In the genomic region with DNA sequence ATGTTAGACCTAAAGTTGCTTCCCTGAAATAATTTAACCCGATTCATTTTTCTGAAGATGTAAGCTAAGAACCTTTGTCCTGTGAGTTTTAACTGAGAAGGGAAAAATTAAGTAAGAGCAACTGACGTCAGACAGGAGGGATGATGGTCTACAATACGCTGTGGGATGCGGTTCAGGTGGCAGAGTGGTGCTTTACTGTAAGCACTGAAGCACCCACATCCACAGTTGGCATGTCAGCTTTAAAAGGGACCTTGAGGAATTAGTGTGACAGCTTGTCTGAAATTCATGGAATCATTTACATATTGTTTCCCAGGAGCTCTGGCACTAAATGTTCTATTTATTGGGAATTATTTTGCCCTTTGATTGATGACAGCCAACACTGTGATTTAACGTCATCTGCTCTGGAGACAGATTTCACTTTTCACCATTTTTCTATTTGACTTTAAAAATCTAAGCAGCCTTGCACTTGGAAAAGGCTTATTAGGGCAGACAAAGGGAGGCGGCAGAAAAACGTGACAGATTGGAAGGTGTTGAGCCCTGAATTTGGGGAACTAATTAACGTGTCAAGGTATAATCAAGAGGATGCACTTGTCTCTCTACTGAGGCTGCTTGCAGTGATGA, we compare ENCODE assay signal across 19 mouse cellular contexts. TPM values are rescaled to one million over a fixed set of nuclear protein-coding genes. Genes with fewer than 3 reads are reported as not detected.
DNase-seq lines count a peak whose midpoint lies in the region; ATAC-seq and TF ChIP-seq lines count a peak whose summit lies in the region.
"Had no signal": no experiment of that assay in that cellular context is flagged by ENCODE, and none has a peak within 500 bp of the region (broad histone marks: within the 10 kb centered on the region; RNA-seq: fewer than 3 reads in every experiment).

No protein-coding gene starts in this region.

- H3K27me3 ChIP-seq in midbrain, embryonic 13.5 days, result 0 out of 2 replicates have a peak, but pooled peaks cover 11% of the 10 kb centered on the region
- H3K27me3 ChIP-seq in midbrain, embryonic 11.5 days (ENCODE audit: control insufficient read depth, insufficient read depth, low read length), result peaks cover 21% of the 10 kb centered on the region
- H3K27me3 ChIP-seq in hindbrain, embryonic 16.5 days (replicated peaks; ENCODE audit: control insufficient read depth, insufficient read depth, low read length), result no peaks in the 10 kb centered on the region
- no peaks in the 10 kb centered on the region for H3K27me3 ChIP-seq in neural tube, embryonic 15.5 days (replicated peaks)

- peak overlapping the region; percentile 61 for H3K27ac ChIP-seq in midbrain, embryonic 13.5 days
- H3K27ac ChIP-seq in midbrain, embryonic 11.5 days (ENCODE audit: low read depth, low read length), result no peak overlapping the region
- H3K27ac ChIP-seq in hindbrain, embryonic 16.5 days (ENCODE audit: low read depth, low read length), result peak overlapping the region; percentile 75
- peak overlapping the region; percentile 73 for H3K27ac ChIP-seq in neural tube, embryonic 15.5 days (replicated peaks)
- no peak overlapping the region for H3K27ac ChIP-seq in gastrocnemius, adult 2 months
- H3K27ac ChIP-seq: intestine, embryonic 15.5 days; stomach, postnatal 0 days had no signal

- no peaks in the 10 kb centered on the region for H3K9me3 ChIP-seq in midbrain, embryonic 13.5 days
- no peaks in the 10 kb centered on the region for H3K9me3 ChIP-seq in midbrain, embryonic 11.5 days (ENCODE audit: control insufficient read depth, low read length)
- H3K9me3 ChIP-seq in hindbrain, embryonic 16.5 days (ENCODE audit: control insufficient read depth, low read length), result no peaks in the 10 kb centered on the region
- no peaks in the 10 kb centered on the region for H3K9me3 ChIP-seq in neural tube, embryonic 15.5 days (replicated peaks)
- H3K9me3 ChIP-seq: intestine, embryonic 15.5 days had no signal

- intact Hi-C loops in gastrocnemius, adult 2 months (cut with DNase I), result no loop called here

- 45% methylated on average over 8 of the region's 8 CpGs for WGBS in midbrain, embryonic 13.5 days
- whole genome bisulfite sequencing in midbrain, embryonic 11.5 days, result 70% methylated on average over 8 of the region's 8 CpGs
- 31% methylated on average over 8 of the region's 8 CpGs for WGBS in hindbrain, embryonic 16.5 days
- WGBS in neural tube, embryonic 15.5 days, result 31% methylated on average over 8 of the region's 8 CpGs

- peaks cover 32% of the 10 kb centered on the region for H3K4me1 ChIP-seq in midbrain, embryonic 13.5 days (replicated peaks)
- peaks cover 10% of the 10 kb centered on the region for H3K4me1 ChIP-seq in midbrain, embryonic 11.5 days (ENCODE audit: control insufficient read depth, insufficient read depth, low read length)
- H3K4me1 ChIP-seq in hindbrain, embryonic 16.5 days (ENCODE audit: control insufficient read depth, insufficient read depth, low read depth, low read length), result peaks cover 10% of the 10 kb centered on the region
- H3K4me1 ChIP-seq in neural tube, embryonic 15.5 days, result peaks cover 29% of the 10 kb centered on the region

- DNase-seq in cerebellum, postnatal 14 days, result peak; percentile 33 to 48
- no peak for DNase-seq in cerebellum, postnatal 4 days (ENCODE audit: low spot score in 2 of 2)
- no peak for DNase-seq in midbrain, embryonic 11.5 days (ENCODE audit: low spot score, missing footprints)
- DNase-seq in kidney, adult 9 months, result no peak
- no peak for DNase-seq in gastrocnemius, adult 2 months
- DNase-seq: adrenal gland, postnatal 10 days; B cell, adult 2 months; heart, adult 18-20 months; heart, postnatal 10 days; kidney, postnatal 25 days; liver; lung, embryonic 14.5 days; spleen, adult 18-20 months had no signal

- no peaks in the 10 kb centered on the region for H3K36me3 ChIP-seq in midbrain, embryonic 13.5 days
- H3K36me3 ChIP-seq in midbrain, embryonic 11.5 days (ENCODE audit: control insufficient read depth, insufficient read depth, low read length), result no peaks in the 10 kb centered on the region
- H3K36me3 ChIP-seq in hindbrain, embryonic 16.5 days (ENCODE audit: control insufficient read depth, insufficient read depth, low read length), result no peaks in the 10 kb centered on the region
- no peaks in the 10 kb centered on the region for H3K36me3 ChIP-seq in neural tube, embryonic 15.5 days
- H3K36me3 ChIP-seq: intestine, embryonic 15.5 days had no signal

- ATAC-seq in midbrain, embryonic 13.5 days, result no peak
- no peak for ATAC-seq in midbrain, embryonic 11.5 days (ENCODE audit: low FRiP score)
- no peak for ATAC-seq in hindbrain, embryonic 16.5 days
- no peak for ATAC-seq in neural tube, embryonic 15.5 days (ENCODE audit: low FRiP score)
- ATAC-seq: intestine, embryonic 15.5 days had no signal

- H3K4me3 ChIP-seq in midbrain, embryonic 13.5 days (replicated peaks), result peak overlapping the region; percentile 49
- H3K4me3 ChIP-seq in midbrain, embryonic 11.5 days (ENCODE audit: low read depth, low read length), result no peak overlapping the region
- peak overlapping the region; percentile 73 for H3K4me3 ChIP-seq in hindbrain, embryonic 16.5 days (ENCODE audit: low read length)
- peak overlapping the region; percentile 66 for H3K4me3 ChIP-seq in neural tube, embryonic 15.5 days (replicated peaks)
- no peak overlapping the region for H3K4me3 ChIP-seq in gastrocnemius, adult 2 months
- H3K4me3 ChIP-seq: erythroblast, embryonic 14.5 days; intestine, embryonic 15.5 days had no signal

- TF ChIP-seq CTCF in gastrocnemius, adult 2 months (IDR thresholded peaks at IDR 0.05), result no peak

- 0 out of 2 replicates have a peak overlapping the region, but pooled peaks have one; percentile 24 for H3K9ac ChIP-seq in midbrain, embryonic 13.5 days (replicated peaks)
- H3K9ac ChIP-seq in midbrain, embryonic 11.5 days (ENCODE audit: low read length), result no peak overlapping the region
- H3K9ac ChIP-seq in hindbrain, embryonic 16.5 days (ENCODE audit: low read depth, low read length), result peak overlapping the region; percentile 56
- peak overlapping the region; percentile 1; the same call in 1 of the 2 replicates for H3K9ac ChIP-seq in neural tube, embryonic 15.5 days (replicated peaks)
- H3K9ac ChIP-seq: intestine, embryonic 15.5 days; lung, embryonic 14.5 days had no signal

- peak overlapping the region; percentile 62 for H3K4me2 ChIP-seq in midbrain, embryonic 13.5 days (replicated peaks)
- H3K4me2 ChIP-seq in midbrain, embryonic 11.5 days, result no peak overlapping the region
- peak overlapping the region; percentile 51 for H3K4me2 ChIP-seq in hindbrain, embryonic 16.5 days (ENCODE audit: low read length)
- H3K4me2 ChIP-seq in neural tube, embryonic 15.5 days, result peak overlapping the region; percentile 69
- H3K4me2 ChIP-seq: intestine, embryonic 15.5 days; lung, embryonic 14.5 days had no signal

RNA-seq across cellular contexts. Expression of a gene that starts 3.3 kb away (rescaled TPM):
- 74.8 and 90.2 TPM in 2 replicates for polyA plus RNA-seq in midbrain, embryonic 13.5 days (2015; fragmentation: Nextera tagmentation; extraction: Ambion mirVana)
- polyA plus RNA-seq in midbrain, embryonic 11.5 days (2014; fragmentation: Nextera tagmentation; extraction: Ambion mirVana), result 7.1 and 8.3 TPM in 2 replicates
- 143 and 157 TPM in 2 replicates for polyA plus RNA-seq in hindbrain, embryonic 16.5 days (2015; fragmentation: Nextera tagmentation; extraction: Ambion mirVana)
- polyA plus RNA-seq in neural tube, embryonic 15.5 days (2015; fragmentation: Nextera tagmentation; extraction: Ambion mirVana), result 77.0 and 97.9 TPM in 2 replicates
- under 1 TPM; 0.33 to 0.42 TPM for total RNA-seq in gastrocnemius, adult 2 months (2021)

Comparison
In these comparisons a context has a peak if more than half of its experiments do, and no peak if none do; other contexts are left out.
1. DNase-seq: peak in cerebellum, postnatal 14 days (2 of 2); none in cerebellum, postnatal 4 days (0 of 2), midbrain, embryonic 11.5 days (single experiment), kidney, adult 9 months (single experiment) and gastrocnemius, adult 2 months (single experiment).
2. H3K27ac ChIP-seq: peak in midbrain, embryonic 13.5 days (single experiment), hindbrain, embryonic 16.5 days (single experiment) and neural tube, embryonic 15.5 days (single experiment); none in midbrain, embryonic 11.5 days (single experiment) and gastrocnemius, adult 2 months (single experiment).
3. H3K4me3 ChIP-seq: peak in midbrain, embryonic 13.5 days (single experiment), hindbrain, embryonic 16.5 days (single experiment) and neural tube, embryonic 15.5 days (single experiment); none in midbrain, embryonic 11.5 days (single experiment) and gastrocnemius, adult 2 months (single experiment).